Mouse (Mus musculus): Measurements from ENCODE around the gene Slfn5. TPM values are rescaled to one million over a fixed set of nuclear protein-coding genes. Genes with fewer than 3 reads are reported as not detected.
"Not testable (repeated sequence)": the region's sequence is repeated elsewhere in the genome, so short reads cannot be mapped to it uniquely, and the experiment has no call there.

The Slfn5 gene
- polyA plus RNA-seq, 1 experiment from 2014 or later: 0.28 TPM

DNA sequence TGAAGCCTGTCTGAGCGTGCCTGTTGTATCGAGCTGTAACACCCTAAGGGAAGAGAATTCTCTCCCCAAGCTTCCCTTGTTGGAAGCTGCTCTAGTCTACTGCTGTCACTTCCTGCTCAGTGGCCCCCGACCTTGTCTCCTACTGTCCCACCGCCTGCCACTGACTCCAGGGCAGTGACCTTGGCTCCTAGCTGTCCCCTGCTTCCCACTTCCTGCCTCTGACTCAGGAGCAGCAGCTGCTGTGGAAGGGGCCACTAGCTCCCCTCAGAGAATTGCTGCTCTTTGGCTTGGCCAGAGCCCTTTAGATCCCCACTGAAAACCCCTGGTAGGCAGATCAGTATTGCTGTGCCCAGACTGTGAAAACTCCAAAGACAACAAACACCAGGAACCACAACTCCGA is 22.8 kb downstream of the Slfn5 start:
- peaks cover 3% of the 10 kb centered on the region; the same call in 1 of the 2 replicates for H3K4me1 ChIP-seq (replicated peaks; ENCODE audit: control insufficient read depth, insufficient read depth, low read length)
- no peaks in the 10 kb centered on the region for H3K36me3 ChIP-seq (ENCODE audit: control insufficient read depth, insufficient read depth, low read length)
- H3K27me3 ChIP-seq (ENCODE audit: control insufficient read depth, insufficient read depth, low read length): no peaks in the 10 kb centered on the region
- H3K27ac ChIP-seq (ENCODE audit: low read depth, low read length): no peak overlapping the region
- DNase-seq (ENCODE audit: low spot score): no peak
- no peak overlapping the region for H3K9ac ChIP-seq (ENCODE audit: low read length)
- H3K4me3 ChIP-seq (ENCODE audit: low read depth, low read length): no peak overlapping the region
- 57% methylated on average over 5 of the region's 5 CpGs for WGBS
- H3K9me3 ChIP-seq (ENCODE audit: control insufficient read depth, low read length): no peaks in the 10 kb centered on the region
- ATAC-seq (replicated peaks; ENCODE audit: low FRiP score): no peak
- no peak overlapping the region for H3K4me2 ChIP-seq (ENCODE audit: low read depth, low read length, severe bottlenecking)

DNA sequence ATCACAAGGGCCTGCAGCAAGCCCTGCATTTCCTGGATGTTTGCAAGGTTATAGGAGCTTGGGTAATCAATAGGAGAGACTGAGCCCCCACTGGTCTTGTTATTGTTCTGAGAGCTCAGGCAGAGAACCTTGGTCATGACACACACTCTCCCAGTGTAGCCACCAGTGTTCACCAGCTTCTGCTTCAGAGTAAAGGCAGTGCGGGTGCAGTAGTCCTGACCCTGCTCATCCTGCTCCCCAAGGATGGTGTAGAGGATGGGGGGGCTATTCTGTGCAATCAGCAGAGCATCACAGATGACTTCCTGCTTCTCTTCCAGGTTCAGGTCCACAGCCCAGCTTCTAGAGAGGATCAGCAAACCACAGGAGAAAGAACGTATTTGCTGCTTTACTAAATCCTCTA is 31.3 kb downstream of the Slfn5 start:
- WGBS: 92% methylated on average over 2 of the region's 2 CpGs
- H3K27me3 ChIP-seq (ENCODE audit: control insufficient read depth, insufficient read depth, low read length); DNase-seq (ENCODE audit: low spot score); H3K27ac ChIP-seq (ENCODE audit: low read depth, low read length); H3K9ac ChIP-seq (ENCODE audit: low read length); H3K36me3 ChIP-seq (ENCODE audit: control insufficient read depth, insufficient read depth, low read length); H3K4me3 ChIP-seq (ENCODE audit: low read depth, low read length); H3K9me3 ChIP-seq (ENCODE audit: control insufficient read depth, low read length); ATAC-seq (replicated peaks; ENCODE audit: low FRiP score); H3K4me1 ChIP-seq (replicated peaks; ENCODE audit: control insufficient read depth, insufficient read depth, low read length); H3K4me2 ChIP-seq (ENCODE audit: low read depth, low read length, severe bottlenecking): not testable (repeated sequence)

DNA sequence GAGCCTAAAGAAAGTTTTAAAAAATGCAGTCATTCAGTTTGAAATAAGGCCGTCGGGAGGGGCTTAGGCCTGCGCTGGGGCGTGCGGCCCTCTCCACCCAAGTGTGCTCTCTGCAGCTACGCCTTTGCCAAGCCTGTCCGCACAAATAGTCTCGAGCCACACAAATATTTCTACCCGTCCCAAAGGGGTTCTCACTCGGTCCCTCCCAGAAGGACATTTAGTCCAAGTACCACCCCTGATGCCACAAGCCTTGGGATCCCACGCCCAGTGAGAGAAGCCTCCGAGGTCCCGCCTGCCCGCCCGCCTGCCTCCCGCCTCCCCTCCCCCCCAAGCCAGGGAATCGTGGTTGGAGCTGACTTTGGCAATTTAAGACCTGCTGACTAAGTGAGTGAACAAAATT is 32.0 kb downstream of the Slfn5 start:
- Histone ChIP-seq H3K27ac (ENCODE audit: low read depth, low read length) (no peak overlapping the region), H3K27me3 (ENCODE audit: control insufficient read depth, insufficient read depth, low read length) (no peaks in the 10 kb centered on the region), H3K9ac (ENCODE audit: low read length) (no peak overlapping the region), H3K36me3 (ENCODE audit: control insufficient read depth, insufficient read depth, low read length) (no peaks in the 10 kb centered on the region), H3K4me1 (replicated peaks; ENCODE audit: control insufficient read depth, insufficient read depth, low read length) (no peaks in the 10 kb centered on the region), H3K9me3 (ENCODE audit: control insufficient read depth, low read length) (no peaks in the 10 kb centered on the region), H3K4me2 (ENCODE audit: low read depth, low read length, severe bottlenecking) (no peak overlapping the region), H3K4me3 (ENCODE audit: low read depth, low read length) (no peak overlapping the region)
- DNase-seq (ENCODE audit: low spot score): no peak
- WGBS: 85% methylated on average over 17 of the region's 17 CpGs
- ATAC-seq (replicated peaks; ENCODE audit: low FRiP score): no peak

DNA sequence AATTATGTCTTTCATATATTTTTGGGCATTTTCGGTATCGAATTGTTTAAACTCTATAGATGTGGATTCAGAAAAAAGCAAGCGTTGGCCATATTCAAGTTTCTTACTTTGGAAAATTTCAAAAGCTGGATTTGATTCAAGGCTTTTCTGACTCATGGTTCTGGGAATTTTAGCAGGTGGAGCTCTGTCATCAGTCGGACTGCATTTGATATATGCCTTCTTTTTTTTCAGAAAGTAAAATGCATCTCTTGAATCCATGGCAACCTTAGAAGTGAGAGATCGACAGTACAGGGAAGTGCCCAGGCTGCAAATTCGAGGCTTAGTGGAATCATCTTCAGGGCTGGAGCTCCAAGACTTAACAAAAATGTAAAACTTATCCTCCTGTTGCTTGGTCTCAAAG is 36.5 kb downstream of the Slfn5 start:
- Histone ChIP-seq H3K4me1 (replicated peaks; ENCODE audit: control insufficient read depth, insufficient read depth, low read length) (no peaks in the 10 kb centered on the region; the same call in 1 of the 2 replicates), H3K4me3 (ENCODE audit: low read depth, low read length) (no peak overlapping the region), H3K36me3 (ENCODE audit: control insufficient read depth, insufficient read depth, low read length) (no peaks in the 10 kb centered on the region), H3K27me3 (ENCODE audit: control insufficient read depth, insufficient read depth, low read length) (no peaks in the 10 kb centered on the region), H3K4me2 (ENCODE audit: low read depth, low read length, severe bottlenecking) (no peak overlapping the region), H3K9ac (ENCODE audit: low read length) (no peak overlapping the region), H3K27ac (ENCODE audit: low read depth, low read length) (no peak overlapping the region), H3K9me3 (ENCODE audit: control insufficient read depth, low read length) (no peaks in the 10 kb centered on the region)
- 87% methylated on average over 6 of the region's 6 CpGs for WGBS
- no peak for DNase-seq (ENCODE audit: low spot score)
- ATAC-seq (replicated peaks; ENCODE audit: low FRiP score): no peak

DNA sequence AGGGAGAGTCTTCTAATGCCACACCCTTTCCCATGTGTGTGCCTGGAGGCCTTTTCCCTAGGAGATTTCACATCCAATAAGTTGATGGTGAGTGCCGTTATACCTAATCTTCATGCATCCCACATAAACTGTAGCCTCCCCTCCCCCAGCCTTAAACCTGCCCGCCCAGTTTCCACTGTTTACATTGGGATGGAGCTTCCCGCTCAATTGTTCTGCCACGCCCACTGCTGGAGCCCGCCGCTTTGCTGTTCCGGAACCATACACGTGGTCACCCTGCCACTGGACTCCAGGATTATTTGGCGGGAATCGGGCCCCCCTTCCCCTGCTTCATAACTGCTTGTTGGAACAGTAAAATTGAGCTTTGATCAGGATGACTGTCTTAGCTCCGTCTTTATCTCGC is 38.2 kb downstream of the Slfn5 start:
- H3K4me3 ChIP-seq (ENCODE audit: low read depth, low read length): no peak overlapping the region
- H3K27ac ChIP-seq (ENCODE audit: low read depth, low read length): no peak overlapping the region
- H3K4me1 ChIP-seq (replicated peaks; ENCODE audit: control insufficient read depth, insufficient read depth, low read length): no peaks in the 10 kb centered on the region; the same call in 1 of the 2 replicates
- H3K36me3 ChIP-seq (ENCODE audit: control insufficient read depth, insufficient read depth, low read length): no peaks in the 10 kb centered on the region
- no peaks in the 10 kb centered on the region for H3K9me3 ChIP-seq (ENCODE audit: control insufficient read depth, low read length)
- ATAC-seq (replicated peaks; ENCODE audit: low FRiP score): no peak
- no peaks in the 10 kb centered on the region for H3K27me3 ChIP-seq (ENCODE audit: control insufficient read depth, insufficient read depth, low read length)
- no peak overlapping the region for H3K9ac ChIP-seq (ENCODE audit: low read length)
- no peak overlapping the region for H3K4me2 ChIP-seq (ENCODE audit: low read depth, low read length, severe bottlenecking)
- WGBS: 50% methylated on average over 12 of the region's 12 CpGs
- no peak for DNase-seq (ENCODE audit: low spot score)

DNA sequence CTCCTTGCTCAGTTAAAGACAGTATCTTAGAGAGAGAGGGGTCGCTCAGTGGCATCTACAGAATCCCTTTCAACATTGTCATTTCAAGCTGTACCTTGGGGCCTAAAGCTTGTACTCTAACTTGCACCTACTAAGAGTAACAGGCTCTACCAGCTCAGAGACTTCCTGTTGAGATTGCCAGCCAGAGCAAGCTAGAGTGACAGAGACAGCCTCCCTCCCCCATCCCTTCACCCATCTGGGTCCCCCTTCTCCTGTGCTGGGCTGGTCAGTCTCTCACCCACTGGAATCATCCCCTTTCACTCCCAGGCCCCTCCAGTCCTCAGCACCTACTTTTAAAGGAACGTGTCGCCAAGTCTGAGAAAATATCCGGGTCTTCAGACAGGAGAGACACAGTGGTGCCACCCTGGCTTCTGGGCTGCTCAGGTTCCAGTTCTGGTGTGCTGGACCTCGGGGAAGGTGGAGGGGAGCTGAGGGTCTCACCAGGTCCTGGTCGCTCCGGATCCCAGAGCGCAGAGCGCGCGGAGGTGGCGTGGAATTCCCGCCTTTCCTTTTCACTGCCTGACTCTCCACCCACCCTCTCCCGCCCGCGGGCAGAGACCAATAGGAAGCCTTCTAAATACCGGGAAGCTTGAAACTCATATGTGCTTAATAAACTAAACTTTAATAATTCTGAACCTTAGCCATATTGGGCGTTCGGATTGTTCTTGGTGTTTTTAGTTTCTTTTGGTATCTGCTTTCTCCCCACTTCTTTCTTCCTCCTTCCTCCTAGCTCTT is 39.6 kb downstream of the Slfn5 start:
- H3K27me3 ChIP-seq (ENCODE audit: control insufficient read depth, insufficient read depth, low read length); H3K4me1 ChIP-seq (replicated peaks; ENCODE audit: control insufficient read depth, insufficient read depth, low read length); H3K9me3 ChIP-seq (ENCODE audit: control insufficient read depth, low read length); H3K36me3 ChIP-seq (ENCODE audit: control insufficient read depth, insufficient read depth, low read length); H3K27ac ChIP-seq (ENCODE audit: low read depth, low read length): not testable (repeated sequence)
- peak overlapping the region; percentile 26 for H3K4me3 ChIP-seq (ENCODE audit: low read depth, low read length)
- DNase-seq (ENCODE audit: low spot score): peak; percentile 76
- H3K4me2 ChIP-seq (ENCODE audit: low read depth, low read length, severe bottlenecking): peak overlapping the region; percentile 65
- WGBS: 22% methylated on average over 19 of the region's 19 CpGs
- peak; percentile 75 for ATAC-seq (replicated peaks; ENCODE audit: low FRiP score)
- H3K9ac ChIP-seq (ENCODE audit: low read length): peak overlapping the region; percentile 59

DNA sequence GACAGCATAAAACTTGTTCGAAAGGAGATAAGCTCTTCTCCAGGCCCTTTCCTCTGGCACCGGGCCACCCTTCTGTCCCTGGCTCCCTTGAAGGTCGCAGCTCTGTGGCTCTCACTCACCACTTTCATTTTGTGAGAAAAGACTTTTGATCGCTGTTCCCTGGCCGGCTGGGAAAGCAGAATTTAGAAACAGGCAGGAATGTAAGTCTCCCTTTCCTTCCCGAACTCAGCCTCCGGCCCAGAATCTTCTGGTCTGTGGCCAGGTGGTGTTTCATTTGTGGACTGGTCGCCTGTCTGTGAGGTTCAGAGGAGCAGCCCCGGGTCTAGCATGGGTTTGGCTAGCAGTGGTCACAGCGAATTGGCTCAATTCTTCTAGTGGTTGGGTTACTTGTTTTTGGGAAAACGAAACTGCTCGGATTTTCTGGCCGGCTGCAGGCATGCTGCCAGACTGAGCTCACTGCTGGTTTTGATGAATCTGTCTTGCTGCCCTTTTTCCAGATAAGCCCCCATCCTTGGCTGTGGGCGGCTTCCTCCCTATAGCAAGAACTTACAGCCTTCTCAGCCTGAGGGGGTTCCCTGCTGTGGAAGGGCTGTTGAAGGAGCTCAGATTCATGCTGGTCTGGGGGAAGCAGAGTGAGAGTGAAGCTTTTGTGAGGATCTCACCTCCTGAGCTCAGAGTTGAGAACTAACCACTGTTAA is 40.5 kb downstream of the Slfn5 start, which contains the start of gene Slfn9:
Gene Slfn9, minus strand, starts transcription at position 362 of the 698 bp plus-strand sequence.
- H3K36me3 ChIP-seq (ENCODE audit: control insufficient read depth, insufficient read depth, low read length): no peaks in the 10 kb centered on the region
- DNase-seq (ENCODE audit: low spot score) (peak; percentile 59), ATAC-seq (replicated peaks; ENCODE audit: low FRiP score) (no peak)
- peak within 1 kb of the TSS; percentile 65 for H3K4me2 ChIP-seq (ENCODE audit: low read depth, low read length, severe bottlenecking)
- H3K27me3 ChIP-seq (ENCODE audit: control insufficient read depth, insufficient read depth, low read length): no peaks in the 10 kb centered on the region
- WGBS: 10% methylated on average over 14 of the region's 14 CpGs
- H3K27ac ChIP-seq (ENCODE audit: low read depth, low read length): no peak within 1 kb of the TSS
- H3K9me3 ChIP-seq (ENCODE audit: control insufficient read depth, low read length): no peaks in the 10 kb centered on the region
- no peaks in the 10 kb centered on the region; the same call in 1 of the 2 replicates for H3K4me1 ChIP-seq (replicated peaks; ENCODE audit: control insufficient read depth, insufficient read depth, low read length)
- H3K9ac ChIP-seq (ENCODE audit: low read length): peak within 1 kb of the TSS; percentile 59
- H3K4me3 ChIP-seq (ENCODE audit: low read depth, low read length): peak within 1 kb of the TSS; percentile 26

DNA sequence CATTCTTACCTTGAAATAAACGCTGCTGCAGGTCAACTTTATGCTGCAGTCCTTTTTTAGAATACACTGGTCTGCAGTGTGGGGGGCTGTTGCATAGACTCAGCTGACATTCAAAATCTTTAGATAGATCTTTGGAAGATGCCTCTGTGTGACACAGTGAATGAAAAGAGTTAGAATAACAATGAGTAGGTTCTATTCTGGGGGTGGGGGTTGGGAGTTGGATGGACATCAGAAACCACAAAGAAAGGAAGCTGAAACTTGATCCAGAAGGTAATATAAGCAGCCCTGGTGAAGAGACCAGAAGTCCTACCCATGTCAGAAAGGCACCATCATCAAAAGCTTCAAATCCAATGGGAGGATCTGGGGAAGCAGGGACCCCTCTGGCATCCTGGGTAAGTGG is 62.2 kb downstream of the Slfn5 start:
- Histone ChIP-seq H3K4me2 (ENCODE audit: low read depth, low read length, severe bottlenecking) (no peak overlapping the region), H3K36me3 (ENCODE audit: control insufficient read depth, insufficient read depth, low read length) (no peaks in the 10 kb centered on the region), H3K27me3 (ENCODE audit: control insufficient read depth, insufficient read depth, low read length) (no peaks in the 10 kb centered on the region), H3K9ac (ENCODE audit: low read length) (no peak overlapping the region), H3K27ac (ENCODE audit: low read depth, low read length) (no peak overlapping the region), H3K9me3 (ENCODE audit: control insufficient read depth, low read length) (no peaks in the 10 kb centered on the region), H3K4me1 (replicated peaks; ENCODE audit: control insufficient read depth, insufficient read depth, low read length) (no peaks in the 10 kb centered on the region), H3K4me3 (ENCODE audit: low read depth, low read length) (no peak overlapping the region)
- no peak for ATAC-seq (replicated peaks; ENCODE audit: low FRiP score)
- WGBS: 79% methylated on average over 1 of the region's 1 CpGs
- no peak for DNase-seq (ENCODE audit: low spot score)
